Mouse (Mus musculus): ENCODE measurements around the gene 1520401A03Rik.

The 1520401A03Rik gene

GRCm38 (mm10) chr17:23742941-23743340 lies 20.4 kb upstream of the 1520401A03Rik start:
- DNase-seq (ENCODE audit: low read depth, low spot score), result peak; percentile 69

- DNase-seq (ENCODE audit: low read depth, low spot score), result peak; percentile 75
Observed at GRCm38 (mm10) chr17:23742210-23742793, 19.7 kb upstream of the 1520401A03Rik start.

DNA sequence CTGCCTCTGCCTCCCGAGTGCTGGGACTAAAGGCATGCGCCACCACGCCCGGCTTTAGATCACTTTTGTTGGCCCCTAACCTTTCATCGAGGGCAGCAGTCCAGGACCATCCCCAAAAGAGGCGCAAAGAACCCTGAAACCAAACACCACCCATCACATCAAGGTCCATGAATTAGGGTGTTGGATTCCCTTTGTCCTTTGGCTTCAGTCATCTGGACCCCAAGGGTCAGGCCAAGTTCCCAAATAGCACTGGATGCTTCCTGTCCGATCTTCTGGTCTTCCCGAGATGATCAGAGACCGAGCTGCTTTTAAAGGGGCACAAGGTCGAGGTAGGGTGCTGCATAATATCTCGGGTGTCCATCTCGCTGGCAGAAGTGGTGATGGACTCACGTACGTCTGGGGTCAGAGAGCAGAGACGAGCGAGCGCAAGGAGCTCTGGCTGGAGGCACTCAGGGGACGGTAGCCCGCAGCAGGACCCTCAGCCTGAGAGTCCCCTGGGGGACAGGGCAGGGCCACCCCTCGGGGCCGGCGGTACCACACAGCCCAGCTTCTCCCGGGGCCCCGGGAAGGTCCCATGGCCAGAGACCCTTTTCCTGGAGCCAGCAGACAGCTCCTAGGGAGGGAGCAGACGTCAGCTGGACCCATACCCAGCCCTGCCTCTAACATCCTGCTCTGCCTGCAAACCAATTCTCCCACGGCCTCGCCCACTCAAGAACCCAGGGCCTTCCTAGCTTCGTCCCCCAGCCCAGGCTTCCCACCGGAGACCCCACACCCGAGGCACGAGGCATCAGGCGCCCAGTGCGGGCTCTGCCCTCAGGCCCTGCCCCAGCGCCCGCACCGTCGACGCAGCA lies 19.0 kb upstream of the 1520401A03Rik start:
- DNase-seq (ENCODE audit: low read depth, low spot score), result no peak

DNA sequence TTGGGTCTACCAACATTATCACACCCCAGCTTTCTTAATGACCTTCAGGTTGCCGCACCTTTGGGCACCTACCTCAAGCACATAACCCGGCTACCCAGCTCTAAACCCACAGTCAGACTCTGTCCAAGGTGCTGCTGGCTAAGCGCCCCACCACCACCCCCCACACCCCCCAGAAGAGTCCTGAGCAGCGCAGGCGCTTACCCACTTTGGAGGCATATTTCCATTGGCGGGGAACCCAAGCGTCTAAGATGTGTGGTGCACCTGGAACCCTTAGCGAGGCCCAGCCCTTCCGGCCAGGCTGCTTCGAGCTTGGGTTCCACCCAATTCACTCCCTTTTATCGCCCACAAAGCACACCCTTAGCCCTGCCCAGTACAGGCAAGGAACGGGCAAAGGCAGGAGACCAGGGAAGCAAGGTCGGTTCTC lies 18.0 kb upstream of the 1520401A03Rik start, which contains the start of gene Paqr4:
Gene Paqr4, minus strand, starts transcription at position 270 of the 424 bp plus-strand sequence.
- no peak for DNase-seq (ENCODE audit: low read depth, low spot score)

- peak; percentile 92 for DNase-seq (ENCODE audit: low read depth, low spot score)
Observed at GRCm38 (mm10) chr17:23740136-23740584, 17.6 kb upstream of the 1520401A03Rik start.

DNA sequence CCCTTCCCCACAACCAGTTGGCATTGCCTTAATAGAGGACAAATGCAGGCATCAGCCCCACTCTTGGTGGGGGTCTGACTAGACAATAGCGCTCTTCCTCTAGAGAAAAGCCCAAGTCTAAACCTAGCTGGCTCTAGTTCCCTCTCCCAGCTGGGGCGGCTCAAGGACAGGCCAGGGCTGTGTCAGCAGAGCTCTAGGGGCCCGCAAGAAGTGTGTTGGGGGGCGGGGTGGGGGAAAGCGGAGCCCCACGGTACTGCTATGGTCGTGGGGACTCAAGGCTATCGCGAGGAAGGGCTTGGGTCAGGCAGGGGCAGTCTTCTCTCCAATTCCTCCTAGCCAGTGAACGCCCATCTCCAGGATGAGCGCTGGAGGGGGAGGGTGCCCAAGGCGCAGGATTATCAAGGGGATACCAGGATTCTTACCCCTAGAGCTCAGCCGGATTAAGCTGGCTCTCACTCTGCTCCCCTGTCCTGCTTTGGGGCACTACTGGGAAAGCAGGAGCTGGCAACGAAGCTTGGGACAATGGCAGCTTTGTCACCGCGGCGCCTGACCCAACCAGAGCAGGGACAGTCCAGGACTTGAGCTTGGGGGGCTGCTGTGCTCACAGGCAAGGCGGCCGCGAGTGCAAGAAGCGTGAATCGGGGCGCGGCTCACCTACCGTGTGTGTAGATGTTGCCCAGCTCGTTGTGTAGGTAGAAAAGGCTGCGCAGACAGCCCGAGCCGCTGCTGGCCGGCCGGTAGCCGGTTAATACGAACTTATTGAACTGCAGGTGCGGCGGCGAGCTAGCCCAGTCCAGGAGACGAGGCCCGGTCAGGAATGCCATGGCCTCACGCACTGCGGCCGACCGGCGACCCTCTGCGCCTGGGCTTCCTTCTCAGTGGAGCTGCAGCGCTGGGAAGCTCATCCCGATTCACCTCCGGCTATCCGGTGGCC lies 16.9 kb upstream of the 1520401A03Rik start:
- no peak for DNase-seq (ENCODE audit: low read depth, low spot score)

- DNase-seq (ENCODE audit: low read depth, low spot score), result no peak
Observed at GRCm38 (mm10) chr17:23738836-23739201, 16.2 kb upstream of the 1520401A03Rik start.

DNA sequence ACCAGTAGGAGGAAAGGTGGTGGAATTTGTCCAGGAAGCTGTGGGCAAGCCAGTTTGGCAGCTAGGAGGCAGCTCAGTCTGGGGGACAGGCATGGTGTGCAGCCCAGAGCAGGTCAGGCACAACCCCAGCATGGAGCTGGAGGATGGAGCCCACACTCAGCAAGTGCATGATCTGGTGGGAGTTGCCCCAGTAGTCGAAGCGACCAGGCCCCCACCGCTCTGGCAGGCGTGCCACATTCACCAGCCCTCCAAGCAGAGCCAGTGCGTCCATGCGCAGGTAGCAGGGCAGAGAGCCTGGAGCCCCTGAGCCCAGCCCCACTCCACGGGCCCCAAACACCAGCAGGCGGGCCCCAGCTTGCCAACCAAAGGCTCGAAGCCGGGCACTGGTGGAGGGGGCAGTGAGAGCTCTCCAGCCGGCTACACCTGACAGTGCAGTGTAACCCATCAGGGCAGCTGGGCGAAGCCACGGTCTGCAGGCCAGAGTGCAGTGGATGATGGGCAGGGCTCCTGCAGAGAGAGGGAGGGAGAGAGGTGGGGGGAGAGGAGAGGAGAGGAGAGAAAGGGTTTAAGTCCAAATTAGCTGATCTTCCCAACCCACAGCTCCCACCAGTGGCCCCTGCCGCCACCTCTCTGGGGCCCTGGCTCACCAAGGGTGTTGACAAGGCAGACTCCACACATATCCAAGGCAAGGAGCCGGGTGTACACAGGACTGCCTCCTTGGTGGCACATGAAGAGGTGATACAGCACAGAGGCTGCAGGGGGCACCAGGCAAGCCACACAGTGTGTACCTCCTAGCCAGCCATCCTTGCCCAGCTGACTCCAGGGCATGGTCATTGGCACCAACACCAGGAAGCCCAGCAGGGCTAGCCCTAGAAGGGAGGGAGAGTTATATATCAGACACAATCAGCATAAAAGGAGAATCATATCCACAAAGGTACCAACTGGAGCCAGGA lies 15.2 kb upstream of the 1520401A03Rik start:
- no peak for DNase-seq (ENCODE audit: low read depth, low spot score)

DNA sequence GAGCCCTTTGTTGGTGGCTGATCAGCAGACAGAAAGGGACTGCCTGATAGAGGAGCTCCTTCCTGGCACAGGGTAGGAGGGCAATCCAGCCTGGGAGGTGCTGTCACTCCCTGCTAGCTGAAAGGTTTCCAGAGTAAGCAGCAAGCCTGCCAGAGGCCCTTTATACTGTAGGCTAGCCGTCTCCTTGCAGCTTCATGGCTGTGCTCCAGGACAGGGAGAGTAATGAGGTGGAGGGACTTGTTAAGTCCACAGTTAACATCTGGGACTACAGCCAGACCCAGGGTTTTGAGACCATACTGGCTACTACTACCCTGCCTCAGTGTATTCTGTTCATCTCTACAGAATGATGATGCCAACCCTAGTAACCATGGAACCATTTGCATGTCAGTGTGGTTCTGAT lies 11.8 kb upstream of the 1520401A03Rik start:
- no peak for DNase-seq (ENCODE audit: low read depth, low spot score)

DNA sequence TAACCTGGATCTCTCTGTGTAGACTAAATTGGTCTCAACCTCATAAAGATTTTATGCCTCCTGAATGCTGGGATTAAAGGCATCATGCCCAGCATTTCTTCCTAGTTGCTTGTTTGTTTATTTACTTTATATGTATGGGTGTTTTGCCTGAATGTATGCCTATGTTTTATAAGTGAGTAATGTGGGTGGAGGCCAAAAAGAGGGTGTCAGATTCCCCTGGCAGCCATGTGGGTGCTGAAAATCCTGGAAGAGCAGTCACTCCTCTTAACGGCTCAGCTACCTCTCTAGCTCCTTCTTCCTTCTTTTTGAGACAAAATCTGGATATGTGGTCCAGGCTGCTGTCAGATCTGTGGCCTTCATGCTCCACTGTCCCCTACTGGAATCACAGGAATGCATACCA lies 7.9 kb upstream of the 1520401A03Rik start:
- DNase-seq (ENCODE audit: low read depth, low spot score), result no peak

DNA sequence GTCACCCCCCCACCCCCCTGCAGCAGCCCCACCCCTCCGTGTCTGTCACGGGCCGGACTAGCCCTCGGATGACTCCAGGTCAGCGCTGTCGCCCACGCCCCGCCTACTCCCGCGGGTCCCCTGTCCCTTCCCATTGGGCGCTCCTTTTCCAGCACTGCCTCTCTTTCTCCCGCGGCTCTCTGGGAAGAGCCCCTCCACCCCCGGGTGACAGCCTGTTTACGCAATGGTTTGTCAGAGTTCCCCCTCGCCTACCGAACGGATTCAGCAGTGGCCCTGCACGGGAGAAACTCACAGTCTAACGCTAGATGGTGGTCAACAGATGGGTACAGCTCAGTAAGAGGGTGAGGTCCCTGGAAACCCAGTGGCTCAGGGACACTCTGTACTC lies 4.2 kb upstream of the 1520401A03Rik start:
- peak; percentile 83 for DNase-seq (ENCODE audit: low read depth, low spot score)

DNA sequence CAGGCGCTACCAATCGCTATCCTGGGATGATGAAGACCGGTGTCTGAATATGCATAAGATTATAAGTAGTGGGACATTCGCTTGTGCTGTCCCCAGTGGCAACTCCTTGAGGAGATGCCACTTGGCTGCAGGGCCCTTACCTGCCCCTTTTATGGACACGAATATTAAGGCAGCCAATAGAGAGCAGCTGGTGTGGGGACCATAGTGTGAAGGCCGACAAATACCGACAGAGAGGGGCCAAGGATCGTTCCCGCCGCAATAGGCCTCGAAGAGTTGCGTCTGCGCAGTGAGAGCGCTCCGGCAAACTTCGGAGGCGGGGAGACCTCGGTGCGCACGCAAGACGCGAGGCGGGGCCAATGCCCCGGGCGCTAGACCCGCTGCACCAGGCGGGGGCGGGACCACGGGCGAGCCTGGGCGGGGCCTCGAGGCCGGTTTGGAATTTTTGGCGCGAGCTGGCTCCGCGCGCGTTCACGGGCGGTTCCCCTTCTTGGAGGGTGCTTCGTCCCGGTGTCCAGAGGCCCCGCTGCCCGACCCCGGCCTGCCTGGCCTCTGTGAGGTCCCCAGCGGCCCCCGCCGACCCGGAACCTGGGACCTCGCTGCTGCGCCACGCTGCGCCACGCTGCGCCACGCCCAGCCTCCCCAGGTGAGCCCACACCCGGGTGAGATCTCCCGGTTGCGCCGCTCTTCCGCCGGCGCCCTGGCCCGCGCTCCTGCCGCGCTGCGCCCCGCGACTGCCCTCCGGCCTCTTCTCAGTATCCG lies 3.6 kb upstream of the 1520401A03Rik start, which contains the start of gene Pkmyt1:
Gene Pkmyt1, plus strand, starts transcription at position 338 of the 759 bp plus-strand sequence.
- peak; percentile 96 for DNase-seq (ENCODE audit: low read depth, low spot score)

DNA sequence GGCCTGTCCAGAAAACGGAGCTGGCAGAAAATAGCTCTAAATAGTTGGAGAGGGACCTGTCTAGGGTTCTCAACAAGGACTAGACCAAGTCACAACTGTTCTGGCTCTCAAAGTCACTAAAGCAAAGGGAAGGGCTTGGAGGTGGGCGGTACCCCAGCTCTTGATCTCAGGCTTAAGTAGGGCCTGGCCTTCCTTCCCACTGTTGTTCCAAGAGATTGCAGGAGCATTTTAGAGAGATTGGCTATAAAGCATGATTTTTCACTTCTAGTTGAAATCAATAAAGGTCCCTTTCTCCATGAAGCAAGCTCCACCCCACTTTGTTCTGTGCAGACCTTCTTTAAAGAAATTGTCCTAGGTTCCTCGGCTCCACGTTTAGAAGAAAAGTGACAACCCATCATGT lies 2.9 kb upstream of the 1520401A03Rik start:
- DNase-seq (ENCODE audit: low read depth, low spot score), result peak; percentile 39

DNA sequence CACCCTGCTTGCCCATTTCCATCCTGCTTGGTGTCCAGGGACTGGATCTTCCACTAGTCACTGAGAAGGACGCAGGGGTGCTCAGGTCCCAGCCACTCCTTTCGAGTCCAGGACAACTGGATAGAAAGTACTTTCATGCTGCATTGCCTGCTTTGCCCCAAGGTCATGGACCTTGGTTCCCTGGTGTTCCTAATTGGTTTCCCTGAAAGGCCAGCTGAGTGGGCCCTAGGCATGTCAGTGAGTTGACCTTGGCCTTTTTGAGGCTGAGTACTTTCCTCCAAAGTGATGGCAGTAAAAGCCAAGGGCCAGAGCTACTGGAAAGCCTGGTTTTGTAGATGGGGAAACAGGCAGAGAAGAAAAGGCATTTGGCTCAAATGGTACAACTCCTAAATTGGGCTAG lies 697 bp downstream of the 1520401A03Rik start:
- DNase-seq (ENCODE audit: low read depth, low spot score), result no peak

DNA sequence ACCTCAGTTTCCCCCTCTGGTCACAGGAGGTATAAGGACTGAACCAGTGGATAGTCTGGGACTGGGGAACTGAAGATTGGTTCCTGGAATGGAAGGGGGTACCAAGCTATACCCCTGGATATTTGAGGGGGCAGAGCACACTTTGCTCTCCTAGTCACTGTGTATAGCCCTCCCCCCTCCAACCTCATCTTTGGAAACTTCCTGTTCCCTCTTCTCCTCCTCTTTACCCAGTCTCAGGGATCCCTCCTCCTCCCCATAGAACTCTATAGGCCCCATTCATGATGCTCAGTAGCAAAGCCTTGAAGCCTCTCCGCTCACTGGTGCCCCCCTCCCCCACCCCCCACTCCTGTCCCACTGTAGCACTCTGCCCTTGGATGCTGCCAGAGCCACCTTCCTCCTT lies 3.1 kb downstream of the 1520401A03Rik start:
- no peak for DNase-seq (ENCODE audit: low read depth, low spot score)

GRCm38 (mm10) chr17:23717003-23717402 lies 5.6 kb downstream of the 1520401A03Rik start:
- peak; percentile 39 for DNase-seq (ENCODE audit: low read depth, low spot score)

DNA sequence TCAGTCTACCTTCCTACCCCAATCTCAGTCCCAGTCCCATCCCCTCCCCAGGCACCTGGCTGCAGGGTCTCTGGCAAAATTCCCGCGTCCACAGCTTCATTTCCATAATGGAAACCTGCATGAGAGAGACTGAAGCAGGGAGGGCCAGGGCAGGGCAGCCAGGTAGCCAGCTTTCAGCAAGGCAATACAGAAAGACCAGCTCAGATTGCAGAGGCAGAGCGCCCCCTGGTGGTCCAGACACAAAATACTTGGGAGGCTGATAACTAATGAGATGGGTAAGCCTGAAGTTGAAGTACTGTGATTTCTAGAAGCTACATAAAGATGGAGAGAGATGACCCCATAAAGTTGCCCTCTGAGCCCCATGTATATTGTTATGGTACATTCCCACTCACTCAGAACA lies 16.4 kb downstream of the 1520401A03Rik start:
- DNase-seq (ENCODE audit: low read depth, low spot score), result peak; percentile 79

DNA sequence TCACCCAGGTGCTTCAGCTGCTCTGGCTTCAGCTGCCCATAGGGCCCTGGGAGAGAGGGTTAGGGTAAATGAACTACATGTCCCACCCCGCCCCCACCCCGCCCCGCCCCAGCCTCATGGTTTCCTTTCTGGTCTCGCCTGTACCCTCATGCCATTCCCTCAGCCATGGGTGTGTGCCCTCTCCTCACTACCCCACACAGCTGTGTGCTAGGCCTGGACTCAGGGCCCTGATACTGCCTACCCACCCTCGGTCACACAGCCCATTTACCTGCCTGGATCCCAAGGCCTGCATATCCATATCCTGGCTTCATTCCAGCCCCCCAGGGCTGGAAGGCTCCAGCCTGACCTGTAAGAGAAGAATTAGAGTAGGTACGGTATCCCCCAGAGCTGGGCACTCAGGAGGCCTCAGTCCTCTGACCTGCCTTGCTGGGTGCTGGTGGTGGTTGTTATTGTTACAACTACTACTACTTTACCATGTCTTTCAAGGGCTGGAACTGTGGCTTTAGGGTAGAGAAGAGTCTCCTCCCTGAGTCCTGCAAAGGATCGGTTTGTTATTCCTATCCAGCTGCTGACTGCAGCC lies 17.0 kb downstream of the 1520401A03Rik start:
- no peak for DNase-seq (ENCODE audit: low read depth, low spot score)

DNA sequence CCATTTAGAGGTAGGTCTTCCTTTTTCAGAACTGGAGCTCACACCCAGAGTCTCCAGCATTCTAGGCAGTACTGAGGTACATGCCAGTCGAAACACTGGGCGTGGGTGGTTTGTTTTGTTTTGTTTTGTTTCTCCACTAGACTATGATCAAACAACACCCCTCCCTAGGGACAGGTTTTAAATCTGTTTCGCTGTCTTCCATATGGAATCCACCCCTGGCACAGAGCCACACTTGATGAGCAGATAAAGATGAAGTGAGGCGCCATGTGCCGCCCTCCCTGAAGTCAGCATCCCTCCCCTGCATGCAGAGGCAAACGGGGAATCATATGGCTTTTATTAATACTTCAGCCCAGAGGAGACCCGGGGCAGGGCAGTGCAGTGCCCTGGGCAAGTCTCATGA lies 17.8 kb downstream of the 1520401A03Rik start:
- DNase-seq (ENCODE audit: low read depth, low spot score), result no peak

GRCm38 (mm10) chr17:23703301-23703700 lies 19.3 kb downstream of the 1520401A03Rik start:
- no peak for DNase-seq (ENCODE audit: low read depth, low spot score)

All from ZHBTc4 (cell line).